ENCODE assay signal across 9 mouse cellular contexts in genomic region chr2:180214352-180214978, GRCm38 (mm10). TPM values are rescaled to one million over a fixed set of nuclear protein-coding genes. Genes with fewer than 3 reads are reported as not detected.
A peak's percentile ranks its signal among the peaks of the same experiment; 100 is the strongest.
DNase-seq lines count a peak whose midpoint lies in the region; ATAC-seq and TF ChIP-seq lines count a peak whose summit lies in the region.
"Had no signal": no experiment of that assay in that cellular context is flagged by ENCODE, and none has a peak within 500 bp of the region (broad histone marks: within the 10 kb centered on the region; RNA-seq: fewer than 3 reads in every experiment).

No protein-coding gene starts in this region.

- H3K27me3 ChIP-seq in forebrain, postnatal 0 days (ENCODE audit: insufficient read depth, low read length), result no peaks in the 10 kb centered on the region
- no peaks in the 10 kb centered on the region for H3K27me3 ChIP-seq in forebrain, embryonic 13.5 days
- no peaks in the 10 kb centered on the region for H3K27me3 ChIP-seq in heart, embryonic 15.5 days

- DNase-seq in forebrain, postnatal 0 days, result no peak
- peak; percentile 79 for DNase-seq in 3134 (ENCODE audit: extremely low read depth, insufficient read length, low spot score)
- peak; percentile 62 to 89 for DNase-seq in kidney, postnatal 25 days
- no peak for DNase-seq in c-Kit-positive CD71-positive TER-119-positive erythroid progenitor cells, embryonic 14.5 days (ENCODE audit: low spot score)
- no peak for DNase-seq in urinary bladder, postnatal 14 days (ENCODE audit: low spot score)

- no peaks in the 10 kb centered on the region for H3K36me3 ChIP-seq in forebrain, postnatal 0 days (ENCODE audit: insufficient read depth)
- no peaks in the 10 kb centered on the region for H3K36me3 ChIP-seq in forebrain, embryonic 13.5 days (ENCODE audit: poor library complexity, severe bottlenecking)
- H3K36me3 ChIP-seq in heart, embryonic 15.5 days, result no peaks in the 10 kb centered on the region

- ATAC-seq in forebrain, postnatal 0 days, result peak; percentile 53; the same call in 1 of the 2 replicates
- no peak for ATAC-seq in forebrain, embryonic 13.5 days
- ATAC-seq in heart, embryonic 15.5 days (replicated peaks; ENCODE audit: insufficient number of reproducible peaks, insufficient read depth, low FRiP score, low read depth), result peak; percentile 50
- ATAC-seq in granulocyte monocyte progenitor cell, adult 5-6 weeks (replicated peaks; ENCODE audit: poor library complexity, severe bottlenecking), result no peak

- H3K27ac ChIP-seq in forebrain, postnatal 0 days (ENCODE audit: low read depth, low read length), result no peak overlapping the region; the same call in 1 of the 2 replicates
- H3K27ac ChIP-seq in forebrain, embryonic 13.5 days, result no peak overlapping the region
- peak overlapping the region; percentile 73 for H3K27ac ChIP-seq in heart, embryonic 15.5 days

- no peak overlapping the region for H3K4me3 ChIP-seq in forebrain, postnatal 0 days (ENCODE audit: low read depth, low read length)
- H3K4me3 ChIP-seq in forebrain, embryonic 13.5 days, result no peak overlapping the region
- no peak overlapping the region for H3K4me3 ChIP-seq in heart, embryonic 15.5 days

- H3K9me3 ChIP-seq in forebrain, postnatal 0 days (ENCODE audit: low read length), result 0 out of 2 replicates have a peak, but pooled peaks cover 3% of the 10 kb centered on the region
- peaks cover 3% of the 10 kb centered on the region; the same call in 1 of the 2 replicates for H3K9me3 ChIP-seq in forebrain, embryonic 13.5 days (replicated peaks)
- no peaks in the 10 kb centered on the region for H3K9me3 ChIP-seq in heart, embryonic 15.5 days (replicated peaks)

- no peak overlapping the region for H3K4me2 ChIP-seq in forebrain, postnatal 0 days (ENCODE audit: low read depth)
- no peak overlapping the region for H3K4me2 ChIP-seq in forebrain, embryonic 13.5 days
- no peak overlapping the region; the same call in 1 of the 2 replicates for H3K4me2 ChIP-seq in heart, embryonic 15.5 days
- H3K4me2 ChIP-seq: midbrain, embryonic 11.5 days had no signal

- H3K9ac ChIP-seq in forebrain, postnatal 0 days, result no peak overlapping the region
- no peak overlapping the region for H3K9ac ChIP-seq in forebrain, embryonic 13.5 days
- 0 out of 2 replicates have a peak overlapping the region, but pooled peaks have one; percentile 4 for H3K9ac ChIP-seq in heart, embryonic 15.5 days

- WGBS in forebrain, postnatal 0 days, result 66% methylated on average over 4 of the region's 4 CpGs
- WGBS in forebrain, embryonic 13.5 days, result 82% methylated on average over 4 of the region's 4 CpGs
- WGBS in heart, embryonic 15.5 days, result 34% methylated on average over 4 of the region's 4 CpGs

- no peaks in the 10 kb centered on the region; the same call in 1 of the 2 replicates for H3K4me1 ChIP-seq in forebrain, postnatal 0 days (ENCODE audit: insufficient read depth)
- H3K4me1 ChIP-seq in forebrain, embryonic 13.5 days, result peaks cover 18% of the 10 kb centered on the region
- peaks cover 51% of the 10 kb centered on the region for H3K4me1 ChIP-seq in heart, embryonic 15.5 days (replicated peaks)

- TF ChIP-seq CTCF in forebrain, postnatal 0 days (IDR thresholded peaks at IDR 0.05; ENCODE audit: low read depth), result no peak

RNA-seq across cellular contexts. Expression of gene Lama5, which starts 11.2 kb away (rescaled TPM):
- 3.5 and 8.9 TPM in 2 replicates for total RNA-seq in forebrain, postnatal 0 days (2014; rRNA removed)
- 1.4 and 1.7 TPM in 2 replicates for polyA plus RNA-seq in forebrain, postnatal 0 days (2015; fragmentation: Nextera tagmentation; extraction: Ambion mirVana)
- polyA plus RNA-seq in forebrain, embryonic 13.5 days (2015; fragmentation: Nextera tagmentation; extraction: Ambion mirVana), result 3.4 and 5.0 TPM in 2 replicates
- 21.9 and 29.1 TPM in 2 replicates for polyA plus RNA-seq in heart, embryonic 15.5 days (2015; fragmentation: Nextera tagmentation; extraction: Ambion mirVana)
- 0.06 TPM in 1 of 2 replicates, not detected in the other for total RNA-seq in granulocyte monocyte progenitor cell, adult 5-6 weeks (2014; fragmentation: Nextera tagmentation)
- total RNA-seq in granulocyte monocyte progenitor cell, adult 5-6 weeks (2017), result 0.05 TPM in 1 of 2 replicates, not detected in the other

RNA-seq across cellular contexts. Expression of gene Rps21, which starts 42.7 kb away (rescaled TPM):
- 848 and 1,386 TPM in 2 replicates for total RNA-seq in forebrain, postnatal 0 days (2014; rRNA removed)
- 439 and 570 TPM in 2 replicates for polyA plus RNA-seq in forebrain, postnatal 0 days (2015; fragmentation: Nextera tagmentation; extraction: Ambion mirVana)
- 483 and 550 TPM in 2 replicates for polyA plus RNA-seq in forebrain, embryonic 13.5 days (2015; fragmentation: Nextera tagmentation; extraction: Ambion mirVana)
- polyA plus RNA-seq in heart, embryonic 15.5 days (2015; fragmentation: Nextera tagmentation; extraction: Ambion mirVana), result 259 and 352 TPM in 2 replicates
- total RNA-seq in granulocyte monocyte progenitor cell, adult 5-6 weeks (2014; fragmentation: Nextera tagmentation), result 3,456 and 3,912 TPM in 2 replicates
- total RNA-seq in granulocyte monocyte progenitor cell, adult 5-6 weeks (2017), result 1,093 and 2,216 TPM in 2 replicates

RNA-seq across cellular contexts. Expression of gene Adrm1, which starts 43.2 kb away (rescaled TPM):
- 133 and 168 TPM in 2 replicates for total RNA-seq in forebrain, postnatal 0 days (2014; rRNA removed)
- polyA plus RNA-seq in forebrain, postnatal 0 days (2015; fragmentation: Nextera tagmentation; extraction: Ambion mirVana), result 219 and 222 TPM in 2 replicates
- 211 and 220 TPM in 2 replicates for polyA plus RNA-seq in forebrain, embryonic 13.5 days (2015; fragmentation: Nextera tagmentation; extraction: Ambion mirVana)
- polyA plus RNA-seq in heart, embryonic 15.5 days (2015; fragmentation: Nextera tagmentation; extraction: Ambion mirVana), result 123 and 139 TPM in 2 replicates
- 101 and 102 TPM in 2 replicates for total RNA-seq in granulocyte monocyte progenitor cell, adult 5-6 weeks (2014; fragmentation: Nextera tagmentation)
- total RNA-seq in granulocyte monocyte progenitor cell, adult 5-6 weeks (2017), result 48.5 and 74.2 TPM in 2 replicates

RNA-seq across cellular contexts. Expression of gene Cables2, which starts 58.8 kb away (rescaled TPM):
- total RNA-seq in forebrain, postnatal 0 days (2014; rRNA removed), result 46.6 and 58.8 TPM in 2 replicates
- polyA plus RNA-seq in forebrain, postnatal 0 days (2015; fragmentation: Nextera tagmentation; extraction: Ambion mirVana), result 21.1 and 28.4 TPM in 2 replicates
- 11.0 and 12.7 TPM in 2 replicates for polyA plus RNA-seq in forebrain, embryonic 13.5 days (2015; fragmentation: Nextera tagmentation; extraction: Ambion mirVana)
- 8.4 and 10.5 TPM in 2 replicates for polyA plus RNA-seq in heart, embryonic 15.5 days (2015; fragmentation: Nextera tagmentation; extraction: Ambion mirVana)
- 13.3 and 25.8 TPM in 2 replicates for total RNA-seq in granulocyte monocyte progenitor cell, adult 5-6 weeks (2014; fragmentation: Nextera tagmentation)
- 7.4 and 15.0 TPM in 2 replicates for total RNA-seq in granulocyte monocyte progenitor cell, adult 5-6 weeks (2017)

Comparison
In these comparisons a context has a peak if more than half of its experiments do, and no peak if none do; other contexts are left out.
1. ATAC-seq: peak in forebrain, postnatal 0 days (single experiment) and heart, embryonic 15.5 days (single experiment); none in forebrain, embryonic 13.5 days (single experiment) and granulocyte monocyte progenitor cell, adult 5-6 weeks (single experiment).
2. DNase-seq: peak in 3134 (single experiment) and kidney, postnatal 25 days (2 of 2); none in forebrain, postnatal 0 days (single experiment), c-Kit-positive CD71-positive TER-119-positive erythroid progenitor cells, embryonic 14.5 days (single experiment) and urinary bladder, postnatal 14 days (single experiment).